ENCODE assay signal across 8 mouse cellular contexts in genomic region chr1:125911901-125912445, GRCm38 (mm10). TPM values are rescaled to one million over a fixed set of nuclear protein-coding genes. Genes with fewer than 3 reads are reported as not detected.
A peak's percentile ranks its signal among the peaks of the same experiment; 100 is the strongest.
DNase-seq lines count a peak whose midpoint lies in the region; ATAC-seq and TF ChIP-seq lines count a peak whose summit lies in the region.

No protein-coding gene starts in this region.

- WGBS in forebrain, embryonic 12.5 days, result under 1% methylated on average over 39 of the region's 43 CpGs
- WGBS in hindbrain, embryonic 12.5 days, result 1% methylated on average over 43 of the region's 43 CpGs
- under 1% methylated on average over 43 of the region's 43 CpGs for WGBS in midbrain, embryonic 10.5 days

- peaks cover 27% of the 10 kb centered on the region for H3K4me1 ChIP-seq in forebrain, embryonic 12.5 days
- H3K4me1 ChIP-seq in hindbrain, embryonic 12.5 days, result peaks cover 23% of the 10 kb centered on the region
- peaks cover 32% of the 10 kb centered on the region for H3K4me1 ChIP-seq in midbrain, embryonic 10.5 days
- peaks cover 13% of the 10 kb centered on the region for H3K4me1 ChIP-seq in testis, adult 2 months (ENCODE audit: control insufficient read depth, insufficient read depth, low read length)

- TF ChIP-seq CTCF in testis, adult 2 months (IDR thresholded peaks at IDR 0.05; ENCODE audit: control insufficient read depth, insufficient read depth, insufficient replicate concordance, low read depth, low read length), result no peak

- TF ChIP-seq POLR2A in testis, adult 2 months (IDR thresholded peaks at IDR 0.05; ENCODE audit: control insufficient read depth, low read depth, low read length), result no peak

- peaks cover 53% of the 10 kb centered on the region for H3K27me3 ChIP-seq in forebrain, embryonic 12.5 days
- H3K27me3 ChIP-seq in hindbrain, embryonic 12.5 days, result peaks cover 18% of the 10 kb centered on the region
- peaks cover 74% of the 10 kb centered on the region for H3K27me3 ChIP-seq in midbrain, embryonic 10.5 days (ENCODE audit: low read depth, poor library complexity, severe bottlenecking)
- no peaks in the 10 kb centered on the region for H3K27me3 ChIP-seq in testis, adult 2 months (ENCODE audit: control insufficient read depth, insufficient read depth, low read length)

- DNase-seq in urinary bladder, adult 18-20 months (ENCODE audit: low spot score in 2 of 2), result peak; percentile 10 to 39
- DNase-seq in urinary bladder, postnatal 10 days (ENCODE audit: low spot score), result no peak
- DNase-seq in left cerebral cortex, postnatal 36 days (ENCODE audit: low spot score in 2 of 2), result peak; percentile 45 to 59
- peak; percentile 63 for DNase-seq in midbrain, embryonic 10.5 days (ENCODE audit: low spot score)
- no peak for DNase-seq in spleen, adult 18-20 months

- H3K9me3 ChIP-seq in forebrain, embryonic 12.5 days, result no peaks in the 10 kb centered on the region
- H3K9me3 ChIP-seq in hindbrain, embryonic 12.5 days (replicated peaks), result no peaks in the 10 kb centered on the region
- no peaks in the 10 kb centered on the region for H3K9me3 ChIP-seq in midbrain, embryonic 10.5 days (replicated peaks)

- no peaks in the 10 kb centered on the region for H3K36me3 ChIP-seq in forebrain, embryonic 12.5 days (replicated peaks)
- no peaks in the 10 kb centered on the region for H3K36me3 ChIP-seq in hindbrain, embryonic 12.5 days
- H3K36me3 ChIP-seq in midbrain, embryonic 10.5 days, result no peaks in the 10 kb centered on the region
- H3K36me3 ChIP-seq in testis, adult 2 months (ENCODE audit: control insufficient read depth, insufficient read depth, low read length), result no peaks in the 10 kb centered on the region

- peak overlapping the region; percentile 98 for H3K4me2 ChIP-seq in forebrain, embryonic 12.5 days
- peak overlapping the region; percentile 81 for H3K4me2 ChIP-seq in hindbrain, embryonic 12.5 days (replicated peaks)

- peak; percentile 61 for ATAC-seq in forebrain, embryonic 12.5 days (ENCODE audit: low FRiP score)
- ATAC-seq in hindbrain, embryonic 12.5 days (ENCODE audit: low FRiP score), result peak; percentile 59

- intact Hi-C loops in left cerebral cortex, postnatal 36 days (cut with DNase I), result loop anchor here (5.0 to 10.0 kb wide), 3 partner anchors 307 to 1023 kb away; no protein-coding TSS in a partner anchor

- H3K9ac ChIP-seq in forebrain, embryonic 12.5 days, result peak overlapping the region; percentile 59
- peak overlapping the region; percentile 51 for H3K9ac ChIP-seq in hindbrain, embryonic 12.5 days

- no peak overlapping the region for H3K27ac ChIP-seq in forebrain, embryonic 12.5 days
- 0 out of 2 replicates have a peak overlapping the region, but pooled peaks have one; percentile 19 for H3K27ac ChIP-seq in hindbrain, embryonic 12.5 days
- H3K27ac ChIP-seq in midbrain, embryonic 10.5 days (replicated peaks), result peak overlapping the region; percentile 59
- no peak overlapping the region for H3K27ac ChIP-seq in testis, adult 2 months (ENCODE audit: control insufficient read depth, insufficient read depth, low read depth, low read length)

- H3K4me3 ChIP-seq in forebrain, embryonic 12.5 days (replicated peaks), result peak overlapping the region; percentile 50
- H3K4me3 ChIP-seq in hindbrain, embryonic 12.5 days, result peak overlapping the region; percentile 46
- peak overlapping the region; percentile 71 for H3K4me3 ChIP-seq in midbrain, embryonic 10.5 days
- H3K4me3 ChIP-seq in testis, adult 2 months (ENCODE audit: control insufficient read depth, low read depth, low read length), result peak overlapping the region; percentile 36; the same call in 1 of the 2 replicates

RNA-seq across cellular contexts. Expression of gene Lypd1, which starts 0.9 kb away (rescaled TPM):
- 7.2 and 9.0 TPM in 2 replicates for polyA plus RNA-seq in forebrain, embryonic 12.5 days (2016; fragmentation: Nextera tagmentation; extraction: Ambion mirVana)
- polyA plus RNA-seq in hindbrain, embryonic 12.5 days (2016; fragmentation: Nextera tagmentation; extraction: Ambion mirVana), result 20.7 and 24.8 TPM in 2 replicates
- total RNA-seq in left cerebral cortex, postnatal 36 days (2021), result 100 to 1,000 TPM in 1 of 2 experiments, 10 to 100 TPM in 1; 97.8 to 104 TPM
- 3.3 and 5.2 TPM in 2 replicates for polyA plus RNA-seq in midbrain, embryonic 10.5 days (2016; fragmentation: Nextera tagmentation; extraction: Ambion mirVana)
- 0.11 TPM in 1 of 2 replicates, not detected in the other for polyA plus RNA-seq in testis, adult 2 months (2012; rRNA removed)

Comparison
In these comparisons a context has a peak if more than half of its experiments do, and no peak if none do; other contexts are left out.
1. DNase-seq: peak in urinary bladder, adult 18-20 months (2 of 2), left cerebral cortex, postnatal 36 days (2 of 2) and midbrain, embryonic 10.5 days (single experiment); none in urinary bladder, postnatal 10 days (single experiment) and spleen, adult 18-20 months (0 of 2).
2. H3K27ac ChIP-seq: peak in hindbrain, embryonic 12.5 days (single experiment) and midbrain, embryonic 10.5 days (single experiment); none in forebrain, embryonic 12.5 days (single experiment) and testis, adult 2 months (single experiment).
3. Peak in every context shown above with its lines, with median percentiles within 50 percentile points of each other: H3K4me3 ChIP-seq.